Mouse (Mus musculus) yolk sac, embryonic 10.5 days (tissue): ENCODE measurements around the gene Zbtb12.
"Not testable (repeated sequence)": the region's sequence is repeated elsewhere in the genome, so short reads cannot be mapped to it uniquely, and the experiment has no call there.

Source experiments
- DNase-seq: peaks from one replicate; pipeline ENCODE4 v3.0.0-alpha.2; 2017; ENCODE audit warnings: low spot score

The Zbtb12 gene

DNA sequence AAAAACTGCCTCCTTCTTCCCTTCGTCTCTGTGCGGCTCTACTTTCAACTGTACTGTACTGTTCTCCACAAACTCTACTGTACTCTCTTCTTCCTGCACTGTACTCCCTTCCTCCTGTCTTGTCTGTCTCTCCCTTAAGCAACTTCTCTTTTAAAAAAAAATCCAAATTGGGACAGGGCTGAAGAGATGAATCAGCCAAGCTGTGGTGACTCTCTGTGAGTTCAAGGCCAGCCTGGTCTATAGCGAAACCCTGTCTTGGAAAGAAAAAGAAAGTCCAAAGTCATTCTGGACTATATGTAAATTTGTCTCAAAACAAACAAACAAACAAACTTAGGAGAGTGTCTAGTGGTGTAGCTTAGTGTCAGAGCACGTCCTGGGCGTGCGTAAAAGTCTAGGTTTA, 5.0 kb upstream of the Zbtb12 start:
- DNase-seq: no peak

DNA sequence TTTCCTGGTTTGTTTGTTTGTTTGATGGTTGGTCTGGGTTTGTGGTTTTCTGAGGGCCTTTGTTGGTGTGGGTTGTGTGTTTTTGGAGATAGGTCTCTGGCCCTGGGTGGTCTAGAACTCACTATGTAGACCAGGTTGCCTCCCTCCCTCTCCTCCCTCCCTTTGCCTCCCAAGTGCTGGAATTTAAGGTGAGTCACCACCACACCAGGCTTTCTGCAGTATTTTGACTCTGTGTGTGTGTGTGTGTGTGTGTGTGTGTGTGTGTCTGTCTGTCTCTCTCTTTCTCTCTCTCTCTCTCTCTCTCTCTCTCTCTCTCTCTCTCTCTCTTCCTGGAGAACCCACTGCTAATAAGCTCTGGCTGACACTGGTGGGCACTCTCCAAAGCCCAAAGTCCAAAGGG, 1.9 kb downstream of the Zbtb12 start:
- DNase-seq: no peak

DNA sequence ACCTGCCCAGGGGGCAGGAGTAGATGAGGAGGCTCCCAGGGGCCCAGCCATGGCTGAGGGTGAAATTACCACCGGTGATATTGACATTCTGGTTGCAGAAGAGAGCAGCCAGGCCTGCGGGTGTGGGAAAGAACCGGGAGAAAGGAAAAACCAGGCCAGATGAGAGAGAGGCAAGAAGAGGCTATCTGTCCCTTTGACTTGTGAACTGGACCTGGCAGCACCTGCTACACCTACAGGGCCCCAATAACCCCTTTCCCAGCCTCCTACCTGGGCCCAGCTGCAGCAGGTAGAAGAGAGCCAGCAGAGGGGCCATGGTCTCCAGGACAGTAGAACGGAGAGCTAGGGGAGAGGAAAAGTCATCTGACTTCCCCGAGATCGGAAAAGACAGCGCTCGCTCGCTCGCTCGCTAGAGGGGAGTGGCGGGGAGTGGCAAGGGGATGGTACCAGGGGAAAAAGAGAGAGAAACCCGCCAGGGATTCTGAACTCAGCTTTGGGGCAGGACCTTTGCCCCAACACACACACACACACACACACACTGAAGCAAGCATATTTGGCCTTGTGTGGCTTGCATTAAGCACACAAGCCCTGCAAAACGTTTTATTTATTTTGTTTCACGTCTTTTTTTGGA, 2.5 kb downstream of the Zbtb12 start, which contains the start of gene Gm20547:
Gene Gm20547 (minus strand): TSS at position 360 of the 628 bp plus-strand sequence.
- DNase-seq: peak; percentile 58

DNA sequence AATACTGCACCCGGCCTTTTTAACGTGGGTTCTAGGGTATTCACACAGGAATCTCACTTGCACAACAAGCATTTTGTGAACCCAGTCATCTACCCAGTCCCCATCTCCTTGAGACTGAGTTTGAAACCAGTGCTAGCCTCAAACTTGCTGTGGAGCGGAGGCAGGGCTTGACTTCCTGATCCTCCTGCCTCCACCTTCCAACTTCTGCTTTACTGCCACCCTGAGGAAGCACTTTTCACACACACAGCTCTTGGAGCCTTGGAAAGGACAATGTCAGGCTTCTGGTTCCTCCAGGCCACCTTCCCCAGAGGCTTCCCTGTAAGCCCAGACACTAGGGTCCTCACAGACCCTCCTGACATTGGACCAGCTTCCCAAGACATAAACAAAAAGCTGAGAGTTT, 4.0 kb downstream of the Zbtb12 start:
- no peak for DNase-seq

DNA sequence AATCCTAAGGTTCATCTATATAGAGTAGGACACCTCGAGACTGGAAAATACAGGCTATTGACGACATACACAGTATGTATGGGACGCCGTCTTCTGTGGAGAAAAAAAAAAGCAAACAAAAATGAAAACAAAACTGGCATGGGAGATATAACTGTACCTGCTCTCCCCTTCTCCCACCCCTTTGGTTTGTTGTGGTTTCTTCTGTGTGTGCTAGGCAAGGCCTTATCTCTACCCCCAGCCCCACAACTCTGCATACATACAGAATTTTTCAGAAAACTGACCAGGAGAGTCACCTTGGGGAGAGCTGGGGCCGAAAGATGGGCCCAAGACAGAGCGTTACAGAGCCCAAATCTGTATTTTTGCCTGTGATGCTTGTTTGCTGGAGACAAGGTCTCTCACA, 5.4 kb downstream of the Zbtb12 start:
- DNase-seq: no peak

DNA sequence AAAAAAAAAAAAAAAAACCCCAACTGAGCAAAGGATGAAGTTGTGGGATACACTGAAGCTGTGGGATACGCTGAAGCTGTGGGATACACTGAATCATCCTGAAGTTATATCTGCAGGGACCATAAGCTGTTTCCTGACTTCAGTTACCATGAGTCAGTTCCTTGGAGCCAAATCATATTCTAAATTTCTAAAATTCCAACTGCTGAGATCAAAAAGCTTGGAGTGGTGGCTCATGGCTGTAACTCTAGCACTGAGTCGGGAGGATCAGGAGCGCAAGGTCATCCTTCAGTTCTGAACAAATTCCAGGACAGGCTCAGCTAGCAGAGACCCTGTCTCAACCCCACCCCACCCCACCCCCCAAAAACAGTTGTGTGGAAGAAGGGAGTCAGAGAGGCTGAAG, 6.3 kb downstream of the Zbtb12 start:
- DNase-seq: no peak

DNA sequence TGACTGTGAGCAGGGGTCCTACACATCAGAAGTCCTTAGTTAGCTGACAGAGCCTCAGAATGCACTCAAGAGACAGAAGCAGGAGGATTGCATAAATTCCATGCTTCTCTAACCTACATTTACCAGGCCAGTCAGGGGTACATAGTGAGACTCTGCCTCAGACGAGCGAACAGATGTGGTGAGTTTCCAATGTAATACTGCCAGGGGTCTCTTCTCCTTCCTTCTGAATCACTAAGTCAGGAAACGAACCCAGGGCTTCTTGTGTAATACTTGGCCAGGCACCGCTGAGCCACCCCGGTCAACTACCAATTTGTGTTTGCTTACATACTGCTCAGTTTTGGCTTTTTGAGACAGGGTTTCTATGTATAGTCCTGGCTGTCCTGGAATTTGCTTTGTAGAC, 8.7 kb downstream of the Zbtb12 start:
- DNase-seq: no peak

DNA sequence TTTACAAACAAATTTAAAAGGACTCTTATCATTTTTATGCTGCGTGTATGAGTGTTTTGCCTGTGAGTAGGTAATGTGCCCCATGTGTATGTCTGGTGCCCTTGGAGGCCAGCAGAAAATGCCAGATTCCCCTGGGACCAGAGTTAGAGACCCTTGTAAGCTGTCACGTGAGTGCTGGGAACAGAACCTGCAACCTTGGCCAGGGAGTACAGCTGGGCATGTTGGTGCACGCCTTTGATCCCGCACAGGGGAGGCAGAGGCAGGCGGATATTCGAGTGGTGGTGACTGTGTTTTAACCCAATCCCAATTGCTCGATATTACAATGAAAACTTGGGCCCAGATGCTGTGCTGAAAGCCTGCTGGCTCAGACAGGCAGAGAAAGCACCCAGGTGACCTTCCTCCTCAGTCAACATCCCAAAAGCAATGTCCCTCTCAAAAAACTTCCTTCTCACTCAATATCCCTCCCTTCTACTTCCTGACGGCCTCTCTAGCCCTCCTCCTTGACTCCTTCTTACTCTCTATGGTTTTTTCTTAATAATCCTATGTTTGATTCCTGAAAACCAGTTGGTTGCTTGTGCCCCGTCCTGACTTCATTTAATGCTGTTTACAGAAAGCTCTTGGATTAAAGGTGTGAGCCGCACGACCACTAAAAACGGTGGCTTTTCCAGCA, 10.9 kb downstream of the Zbtb12 start:
- no peak for DNase-seq

DNA sequence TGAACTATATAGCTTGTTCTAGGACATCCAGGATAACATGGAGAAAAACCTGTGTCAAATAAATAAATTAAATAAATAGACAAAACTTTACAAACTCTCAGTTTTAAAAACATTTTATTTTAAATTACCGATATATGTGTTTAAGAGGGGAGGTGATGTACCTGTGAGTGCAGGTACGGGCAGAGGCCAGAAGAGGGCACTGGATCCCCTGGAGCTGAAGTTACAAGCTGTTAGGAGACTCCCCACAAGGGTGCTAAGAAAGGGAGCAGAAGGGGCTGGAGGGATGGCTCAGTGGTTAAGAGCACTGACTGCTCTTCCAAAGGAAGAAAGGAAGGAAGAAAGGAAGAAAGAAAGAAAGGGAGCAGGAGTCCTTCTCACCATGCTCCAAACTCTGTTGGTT, 12.1 kb downstream of the Zbtb12 start:
- no peak for DNase-seq

DNA sequence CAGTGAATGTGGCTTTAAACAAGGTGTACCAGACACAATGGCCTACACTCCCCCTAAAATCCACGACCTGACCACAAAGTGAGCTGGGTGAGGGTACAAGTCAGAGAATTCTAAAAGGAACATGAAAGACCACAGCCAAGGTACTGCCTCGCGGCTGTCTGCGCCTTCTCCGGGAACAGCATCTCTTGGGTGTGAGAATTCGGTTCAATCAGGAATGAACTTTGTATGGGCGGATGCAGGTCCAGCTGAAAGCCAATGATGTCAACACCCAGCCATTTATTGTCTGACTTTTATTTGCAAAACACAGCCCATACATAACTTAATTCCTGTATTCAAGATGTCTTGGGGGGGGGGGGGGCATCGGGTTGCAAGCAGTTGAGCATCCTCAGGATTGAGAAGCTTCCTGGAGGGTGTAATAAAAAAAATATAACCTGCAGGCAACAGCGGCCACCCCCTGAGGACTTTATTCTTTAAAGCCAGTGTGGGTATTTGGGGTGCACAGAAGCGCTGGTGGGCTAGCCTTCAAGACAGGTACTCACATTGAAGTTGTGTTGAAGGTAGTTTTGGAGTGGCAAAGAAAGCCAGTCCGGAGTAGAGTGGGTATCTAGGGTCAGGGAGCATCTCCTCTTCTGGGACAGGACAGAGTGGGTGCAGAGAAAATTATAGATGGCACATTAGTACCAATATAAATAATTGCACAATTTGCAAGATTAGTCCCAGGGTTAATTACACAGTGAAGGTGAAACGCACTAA, 14.0 kb downstream of the Zbtb12 start:
- no peak for DNase-seq

DNA sequence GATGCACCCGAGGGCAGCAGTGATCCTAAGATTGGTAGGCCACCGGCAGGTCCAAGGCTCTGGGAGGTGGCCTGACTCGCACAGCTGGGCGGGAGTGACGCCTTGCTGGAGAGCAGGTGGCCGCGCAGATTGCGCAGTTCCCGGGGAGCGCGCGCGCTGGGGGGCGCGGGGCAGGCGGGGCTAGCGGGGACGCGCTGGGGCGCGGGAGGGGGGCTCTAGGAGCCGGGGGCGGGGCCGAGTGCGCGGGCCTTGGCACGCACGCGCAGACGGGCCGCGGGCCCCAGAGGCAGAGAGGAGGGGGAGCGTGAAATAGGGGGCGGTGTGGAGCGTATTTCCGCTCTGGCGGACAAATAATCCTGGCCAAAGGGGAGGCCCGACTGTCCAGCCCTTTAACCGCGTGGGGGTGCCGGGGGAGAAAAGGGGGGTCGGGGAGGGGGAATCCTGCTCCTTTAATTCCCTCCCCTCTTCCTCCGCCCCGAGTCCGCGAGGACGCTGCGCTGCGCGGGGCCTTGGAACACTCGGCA, 14.9 kb downstream of the Zbtb12 start:
- DNase-seq: peak; percentile 96

DNA sequence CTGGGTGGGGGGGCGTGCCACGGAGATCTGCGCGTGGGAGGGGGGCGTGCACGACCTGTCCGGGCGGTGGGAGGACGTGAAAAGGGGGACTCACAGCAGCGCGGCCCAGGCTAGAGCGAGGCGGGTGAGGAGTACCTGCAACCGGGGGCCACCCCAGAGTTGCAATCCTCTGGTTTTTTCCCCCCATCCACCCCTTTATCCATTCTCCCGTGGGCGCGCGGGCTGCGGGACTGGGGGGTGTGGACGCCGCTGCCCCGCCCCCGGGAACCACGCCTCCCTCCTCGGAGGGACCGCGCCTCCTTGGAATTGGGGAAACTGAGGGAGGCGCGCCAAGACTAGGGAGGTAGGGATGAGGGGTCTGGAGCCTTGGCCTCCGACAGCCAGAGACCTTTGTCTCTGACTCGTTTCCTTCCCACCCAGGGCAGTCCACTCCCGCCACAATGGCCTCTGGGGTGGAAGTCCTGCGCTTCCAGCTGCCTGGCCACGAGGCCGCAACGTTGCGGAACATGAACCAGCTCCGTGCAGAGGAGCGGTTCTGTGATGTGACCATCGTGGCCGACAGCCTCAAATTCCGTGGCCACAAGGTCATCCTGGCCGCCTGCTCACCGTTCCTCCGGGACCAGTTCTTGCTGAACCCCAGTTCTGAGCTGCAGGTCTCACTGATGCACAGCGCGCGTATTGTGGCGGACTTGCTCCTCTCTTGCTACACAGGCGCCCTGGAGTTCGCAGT, 15.7 kb downstream of the Zbtb12 start:
- no peak for DNase-seq

DNA sequence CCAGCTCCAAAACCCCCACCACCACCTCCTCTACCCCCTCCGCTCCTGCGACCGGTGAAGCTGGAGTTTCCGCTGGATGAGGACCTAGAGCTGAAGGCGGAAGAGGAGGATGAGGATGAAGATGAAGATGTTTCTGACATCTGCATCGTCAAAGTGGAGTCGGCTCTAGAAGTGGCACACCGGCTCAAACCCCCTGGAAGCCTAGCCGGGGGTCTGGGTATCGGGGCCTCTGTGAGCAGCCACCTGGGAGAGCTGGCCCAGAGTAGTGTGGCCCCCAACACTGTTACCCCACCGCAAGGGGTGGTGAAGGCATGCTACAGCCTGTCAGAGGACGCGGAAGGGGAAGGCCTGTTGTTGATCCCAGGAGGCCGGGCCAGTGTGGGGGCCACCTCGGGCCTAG, 16.4 kb downstream of the Zbtb12 start:
- no peak for DNase-seq

DNA sequence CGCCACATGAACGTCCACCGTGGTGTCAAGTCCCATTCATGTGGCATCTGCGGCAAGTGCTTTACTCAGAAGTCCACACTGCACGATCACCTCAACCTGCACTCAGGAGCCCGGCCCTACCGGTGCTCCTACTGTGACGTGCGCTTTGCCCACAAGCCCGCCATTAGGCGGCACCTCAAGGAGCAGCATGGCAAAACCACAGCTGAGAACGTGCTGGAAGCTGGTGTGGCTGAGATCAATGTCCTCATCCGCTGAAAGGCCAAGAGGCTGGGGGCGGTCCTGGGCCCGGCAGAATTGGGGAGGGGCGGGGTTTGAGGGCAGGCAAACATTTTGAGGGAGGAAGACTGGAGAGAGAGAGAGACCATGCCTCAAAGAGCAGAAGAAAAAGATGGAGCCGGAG, 17.1 kb downstream of the Zbtb12 start:
- no peak for DNase-seq

DNA sequence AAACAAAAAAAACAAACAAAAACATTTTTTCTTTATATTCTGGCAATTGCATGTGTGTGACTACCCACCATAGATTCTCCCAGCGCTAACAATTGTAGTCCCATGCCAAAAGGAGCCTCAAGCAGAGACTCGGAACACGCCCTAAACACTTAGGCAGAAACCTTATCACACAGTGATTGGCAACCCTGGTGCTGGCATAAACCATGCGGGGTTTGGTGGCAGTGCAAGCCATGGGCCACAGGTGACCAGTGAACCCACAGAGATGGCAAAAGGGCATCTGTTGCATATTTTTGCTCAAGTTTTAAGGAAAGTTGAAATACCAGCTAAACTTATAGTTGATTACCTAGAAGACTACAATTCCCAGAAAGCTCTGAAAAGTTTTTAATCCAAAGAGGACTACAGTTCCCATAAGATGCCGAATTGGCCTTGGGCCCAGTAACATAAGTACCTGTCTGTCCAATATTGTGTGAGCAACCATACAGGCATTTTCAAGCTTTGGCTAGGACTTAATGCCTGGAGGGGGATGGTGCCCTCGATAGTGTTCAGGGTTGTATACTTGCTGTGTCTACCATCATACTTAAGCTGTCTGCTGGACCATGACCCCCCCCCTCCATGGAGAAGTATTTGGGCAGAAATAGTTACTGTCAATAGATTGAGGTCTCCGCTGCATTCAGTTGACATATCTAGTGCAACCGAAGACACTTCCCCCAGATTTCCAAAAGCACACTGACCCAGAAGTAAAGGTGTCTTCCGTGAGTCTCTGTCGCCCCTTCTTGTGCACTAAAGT, 18.3 kb downstream of the Zbtb12 start:
- DNase-seq: no peak

DNA sequence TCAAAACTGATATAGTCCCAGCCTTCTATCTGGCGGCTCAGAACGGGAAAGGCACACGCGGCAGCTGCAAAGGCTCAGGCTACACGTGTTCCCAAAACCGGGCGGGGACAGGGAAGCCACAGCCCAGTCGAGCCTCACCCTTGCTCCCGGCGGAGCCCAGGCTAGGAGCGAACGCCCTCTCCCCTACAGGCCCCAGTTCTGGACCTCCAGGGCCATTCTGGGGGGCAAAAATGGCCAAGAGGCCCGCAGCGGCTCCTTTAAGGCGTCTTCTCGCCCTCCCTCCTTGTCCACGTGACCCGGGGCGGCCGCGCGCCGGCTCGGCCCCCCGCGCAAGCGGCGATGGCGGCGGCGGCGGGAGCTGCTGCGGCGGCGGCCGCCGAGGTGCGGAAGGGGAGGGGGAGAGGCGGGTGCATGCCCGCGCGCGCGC, 18.9 kb downstream of the Zbtb12 start, which contains the start of the genes C2 and Ehmt2:
Gene C2 (minus strand): TSS at position 106 of the 427 bp plus-strand sequence.
Gene Ehmt2 (plus strand): TSS at position 310 of the 427 bp plus-strand sequence.
- peak; percentile 89 for DNase-seq

DNA sequence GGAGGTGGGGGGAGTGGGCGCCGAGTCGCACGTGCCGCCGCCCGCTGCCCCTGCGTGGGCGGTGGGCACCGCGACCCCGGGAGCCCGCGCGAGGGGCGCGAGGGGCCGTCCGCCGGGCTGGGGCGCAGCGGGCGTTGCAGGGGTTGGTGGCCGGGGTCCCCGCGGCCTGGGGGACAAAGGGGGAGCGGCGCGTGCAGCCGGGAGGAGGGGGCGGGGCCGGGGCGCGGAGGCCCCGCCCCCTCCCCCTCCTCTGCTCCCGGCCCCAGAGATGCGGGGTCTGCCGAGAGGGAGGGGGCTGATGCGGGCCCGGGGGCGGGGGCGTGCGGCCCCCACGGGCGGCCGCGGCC, 19.4 kb downstream of the Zbtb12 start:
- peak; percentile 71 for DNase-seq

DNA sequence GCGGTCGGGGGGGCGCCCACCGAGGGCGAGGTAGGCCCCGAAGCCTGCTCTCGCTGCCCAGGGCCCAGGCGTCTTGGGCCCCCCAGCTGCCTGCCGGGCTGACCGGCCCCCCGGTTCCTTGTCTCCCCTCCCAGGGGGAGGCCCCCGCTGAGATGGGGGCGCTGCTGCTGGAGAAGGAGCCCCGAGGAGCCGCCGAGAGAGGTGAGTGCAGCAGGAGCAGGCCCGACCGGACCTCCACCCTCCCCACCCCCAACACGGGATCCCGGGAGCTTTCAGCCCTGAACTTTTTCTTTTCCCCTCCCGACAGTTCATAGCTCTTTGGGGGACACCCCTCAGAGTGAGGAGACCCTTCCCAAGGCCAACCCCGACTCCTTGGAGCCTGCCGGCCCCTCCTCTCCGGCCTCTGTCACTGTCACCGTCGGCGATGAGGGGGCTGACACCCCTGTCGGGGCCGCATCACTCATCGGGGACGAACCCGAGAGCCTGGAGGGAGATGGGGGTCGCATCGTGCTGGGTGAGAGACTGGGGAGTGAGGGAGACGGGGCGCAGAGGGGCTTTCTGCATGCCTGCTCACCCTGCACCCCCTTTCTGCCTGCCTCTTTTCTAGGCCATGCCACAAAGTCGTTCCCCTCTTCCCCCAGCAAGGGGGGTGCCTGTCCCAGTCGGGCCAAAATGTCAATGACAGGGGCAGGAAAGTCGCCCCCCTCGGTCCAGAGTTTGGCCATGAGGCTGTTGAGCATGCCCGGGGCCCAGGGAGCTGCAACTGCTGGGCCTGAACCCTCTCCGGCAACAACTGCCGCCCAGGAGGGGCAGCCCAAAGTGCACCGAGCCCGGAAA, 20.0 kb downstream of the Zbtb12 start:
- peak; percentile 57 for DNase-seq

DNA sequence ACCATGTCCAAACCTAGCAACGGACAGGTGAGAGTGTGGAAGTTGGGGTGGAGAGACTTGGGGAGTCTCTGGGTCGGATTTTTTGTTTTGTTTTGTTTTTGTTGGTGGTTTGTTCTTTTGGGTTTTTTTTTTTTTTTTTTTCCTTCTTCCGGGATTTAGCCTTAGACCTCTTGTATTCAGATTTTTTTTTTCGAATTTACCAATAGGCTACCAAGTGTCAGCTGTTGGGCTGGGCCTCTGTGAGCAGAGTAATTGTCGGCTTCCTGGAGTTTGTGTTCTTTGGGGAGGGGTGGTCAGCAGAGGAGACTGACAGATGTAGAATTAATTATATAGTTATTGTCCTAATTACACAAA, 20.6 kb downstream of the Zbtb12 start:
- DNase-seq: no peak

DNA sequence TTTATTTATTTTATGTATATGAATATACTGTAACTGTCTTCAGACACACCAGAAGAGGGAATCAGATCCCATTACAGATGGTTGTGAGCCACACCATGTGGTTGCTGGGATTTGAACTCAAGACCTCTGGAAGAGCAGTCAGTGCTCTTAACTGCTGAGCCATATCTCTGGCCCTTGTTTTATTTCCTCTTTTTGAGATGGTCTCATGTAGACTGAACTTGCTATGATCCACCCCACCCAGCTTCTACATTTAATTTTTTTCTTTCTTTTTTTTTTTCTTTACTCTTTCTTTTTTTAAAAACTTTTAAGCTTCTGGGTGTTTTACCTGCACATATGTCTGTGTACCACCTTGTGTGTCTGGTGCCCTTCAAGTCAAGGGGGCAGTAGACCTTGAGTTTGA, 21.5 kb downstream of the Zbtb12 start:
- DNase-seq: not testable (repeated sequence)

DNA sequence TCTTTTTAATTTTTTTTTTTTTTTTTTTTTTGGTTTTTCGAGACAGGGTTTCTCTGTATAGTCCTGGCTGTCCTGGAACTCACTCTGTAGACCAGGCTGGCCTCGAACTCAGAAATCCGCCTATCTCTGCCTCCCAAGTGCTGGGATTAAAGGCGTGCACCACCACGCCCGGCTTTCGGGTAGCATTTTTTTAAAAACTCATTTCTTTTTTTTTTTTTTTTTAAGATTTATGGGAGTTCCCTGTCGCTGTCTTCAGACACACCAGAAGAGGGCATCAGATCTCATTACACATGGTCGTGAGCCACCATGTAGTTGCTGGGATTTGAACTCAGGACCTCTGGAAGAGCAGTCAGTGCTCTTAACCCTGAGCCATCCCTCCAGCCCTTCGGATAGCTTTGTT, 22.7 kb downstream of the Zbtb12 start:
- DNase-seq: not testable (repeated sequence)
